Mouse (Mus musculus): Measurements from ENCODE around the gene Snx14.

The Snx14 gene

DNA sequence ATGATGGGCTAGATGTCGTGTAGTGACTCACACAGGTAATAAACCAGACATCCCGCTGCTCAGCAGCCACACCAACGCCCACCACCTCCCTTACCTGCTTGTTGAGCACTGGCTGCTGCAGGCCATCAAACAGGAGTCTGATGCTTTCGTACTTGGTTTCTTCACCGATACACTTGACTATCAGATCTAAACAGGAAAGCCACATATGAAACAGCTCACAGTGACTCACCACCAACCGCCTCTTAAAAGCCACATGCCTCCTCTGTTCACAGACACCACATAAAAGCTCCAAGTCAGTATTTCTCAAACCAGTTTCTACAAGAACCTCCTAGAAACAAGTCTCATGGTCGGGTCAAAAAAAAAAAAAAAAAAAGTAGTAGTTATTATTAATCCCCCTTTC is 58.7 kb downstream of the Snx14 start:
- no peak for DNase-seq

DNA sequence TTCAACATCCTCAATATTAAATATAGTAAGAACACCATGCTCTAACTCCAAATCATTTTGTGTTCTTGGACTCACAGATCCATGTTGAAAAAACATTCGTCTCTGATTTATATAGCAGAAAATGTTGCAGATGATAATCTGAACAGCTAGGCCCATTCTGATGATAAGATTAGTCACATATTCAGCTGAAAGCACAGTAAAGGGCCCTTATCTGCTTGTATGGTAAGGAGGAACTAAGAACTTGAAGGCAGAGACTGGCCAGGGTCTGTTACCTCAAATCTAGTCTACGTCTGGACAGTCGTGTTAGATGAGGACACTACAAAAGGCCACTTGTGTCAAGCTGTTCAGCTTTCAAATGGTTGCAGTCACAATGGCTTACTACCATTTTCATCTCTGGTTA is 59.7 kb downstream of the Snx14 start:
- no peak for DNase-seq

DNA sequence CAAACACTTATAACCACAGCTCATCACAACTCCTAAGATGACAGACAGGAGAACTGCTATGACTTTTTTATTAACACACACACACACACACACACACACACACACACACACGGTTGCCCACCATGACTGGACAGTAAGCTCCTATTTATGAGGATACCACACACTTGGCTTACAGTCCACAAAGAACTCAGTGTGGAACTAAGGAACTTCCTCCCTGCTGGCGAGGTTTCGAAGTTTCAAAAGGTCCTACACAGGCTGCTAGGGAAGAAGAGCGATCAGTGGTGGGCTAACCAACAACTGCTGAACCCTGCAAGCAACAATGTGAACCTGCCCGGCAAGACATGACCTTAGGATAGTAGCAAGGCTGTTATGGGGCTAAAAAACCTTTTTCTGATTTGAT is 61.3 kb downstream of the Snx14 start:
- no peak for DNase-seq

DNA sequence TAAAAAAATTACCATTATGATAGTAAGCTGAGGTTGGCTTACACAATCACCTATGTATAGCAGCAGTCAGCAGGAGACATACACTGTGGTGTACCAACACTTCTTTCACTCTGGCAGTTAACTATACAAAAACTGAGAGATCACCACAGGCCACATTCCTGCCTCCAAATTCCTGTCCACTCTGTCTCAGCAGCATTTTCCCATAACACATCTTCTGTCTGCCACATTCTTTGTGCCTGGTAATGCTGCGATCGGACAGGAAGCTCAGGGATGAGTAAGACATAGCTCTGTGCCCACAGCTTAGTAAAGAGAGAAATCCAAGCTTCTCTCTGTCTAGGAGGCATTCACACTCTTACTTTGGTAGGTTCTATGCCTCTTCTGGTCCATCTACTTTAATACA is 65.8 kb downstream of the Snx14 start:
- DNase-seq = no peak

GRCm38 (mm10) chr9:88371201-88371600 is 67.6 kb downstream of the Snx14 start:
- no peak for DNase-seq

- no peak for DNase-seq
Observed at GRCm38 (mm10) chr9:88369666-88370065, 69.1 kb downstream of the Snx14 start.

- DNase-seq = no peak
Observed at GRCm38 (mm10) chr9:88368476-88368875, 70.3 kb downstream of the Snx14 start.

- DNase-seq = no peak
Observed at GRCm38 (mm10) chr9:88367751-88368150, 71.0 kb downstream of the Snx14 start.

DNA sequence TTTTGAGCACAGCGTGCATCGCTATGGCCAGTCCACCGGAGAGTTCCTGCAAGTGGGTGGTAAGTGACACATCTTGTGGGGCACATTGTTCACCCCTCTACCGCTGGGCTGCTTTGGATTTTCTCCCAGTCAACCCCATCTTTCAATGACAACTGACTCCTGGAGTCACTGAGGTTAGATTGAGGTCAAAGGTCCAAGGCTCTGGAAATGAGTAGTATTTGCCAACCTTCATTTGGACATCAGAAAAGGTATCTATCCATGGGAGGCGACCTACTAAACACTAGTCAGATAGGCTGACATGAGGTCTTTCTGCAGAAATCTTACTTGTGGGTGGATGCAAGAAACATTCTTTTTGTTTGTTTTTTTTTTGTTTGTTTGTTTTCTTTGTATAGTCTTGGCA is 71.4 kb downstream of the Snx14 start:
- no peak for DNase-seq

DNA sequence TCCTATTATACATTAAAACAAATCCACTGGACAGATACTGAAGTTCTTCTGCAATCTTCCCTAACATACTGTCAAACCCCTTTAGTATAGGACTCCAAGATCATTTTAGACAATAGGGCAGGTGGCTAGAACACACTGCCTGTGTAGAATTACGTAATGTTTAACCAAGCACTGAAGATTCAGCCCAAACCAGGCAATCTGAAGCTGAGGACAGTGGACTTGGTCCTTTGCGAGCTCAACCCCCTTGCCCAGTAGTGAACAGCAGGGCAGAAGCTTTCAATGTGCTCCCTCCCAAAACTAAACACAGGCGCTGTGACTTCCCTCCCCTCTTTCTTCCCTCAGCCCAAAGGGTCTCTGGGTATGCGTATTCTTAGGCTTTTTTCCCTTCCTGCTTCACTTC is 71.9 kb downstream of the Snx14 start:
- DNase-seq = no peak

GRCm38 (mm10) chr9:88366308-88366707 is 72.5 kb downstream of the Snx14 start:
- DNase-seq = no peak

DNA sequence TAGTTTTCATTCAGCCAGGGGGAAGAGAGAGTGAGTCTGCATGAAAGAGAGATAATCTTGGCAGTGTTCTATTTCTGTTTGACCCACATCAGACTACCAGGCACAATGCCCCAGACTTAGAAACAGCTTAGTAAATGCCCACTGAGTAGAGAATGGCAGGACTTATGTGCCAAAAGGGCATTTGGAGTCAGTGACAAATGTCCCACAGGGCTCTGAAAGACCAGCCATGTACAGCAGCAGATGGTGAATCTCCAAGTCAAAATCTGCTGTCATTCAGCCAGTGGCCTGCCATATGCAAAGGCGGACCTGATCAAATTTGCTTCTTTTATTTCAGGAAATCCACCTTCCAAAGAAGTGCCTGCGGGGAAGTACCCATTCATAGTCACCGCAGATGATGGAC is 75.7 kb downstream of the Snx14 start:
- DNase-seq = peak; percentile 92

- DNase-seq = peak; percentile 18
Observed at GRCm38 (mm10) chr9:88362055-88362850, 76.5 kb downstream of the Snx14 start.

GRCm38 (mm10) chr9:88361211-88361909 is 77.4 kb downstream of the Snx14 start:
- DNase-seq = no peak

GRCm38 (mm10) chr9:88359140-88359539 is 79.6 kb downstream of the Snx14 start:
- DNase-seq = no peak

DNA sequence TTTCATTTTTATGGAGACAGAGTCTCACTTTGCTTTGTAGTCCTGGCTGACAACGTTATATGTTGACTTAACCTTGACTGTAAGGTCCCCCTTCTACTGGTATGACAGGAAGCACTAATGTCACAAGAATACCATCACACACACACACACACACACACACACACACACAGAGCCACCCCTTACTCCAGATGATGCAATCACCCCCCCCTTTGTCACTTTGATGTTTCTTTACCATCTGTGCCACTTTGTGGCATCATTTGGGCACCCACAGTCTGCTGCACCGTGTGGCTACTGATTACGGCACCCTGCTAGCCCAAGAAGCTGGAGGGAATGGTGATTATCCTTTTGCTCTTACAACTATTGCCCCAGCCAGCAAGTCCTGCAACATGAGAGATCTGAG is 81.6 kb downstream of the Snx14 start:
- no peak for DNase-seq

DNA sequence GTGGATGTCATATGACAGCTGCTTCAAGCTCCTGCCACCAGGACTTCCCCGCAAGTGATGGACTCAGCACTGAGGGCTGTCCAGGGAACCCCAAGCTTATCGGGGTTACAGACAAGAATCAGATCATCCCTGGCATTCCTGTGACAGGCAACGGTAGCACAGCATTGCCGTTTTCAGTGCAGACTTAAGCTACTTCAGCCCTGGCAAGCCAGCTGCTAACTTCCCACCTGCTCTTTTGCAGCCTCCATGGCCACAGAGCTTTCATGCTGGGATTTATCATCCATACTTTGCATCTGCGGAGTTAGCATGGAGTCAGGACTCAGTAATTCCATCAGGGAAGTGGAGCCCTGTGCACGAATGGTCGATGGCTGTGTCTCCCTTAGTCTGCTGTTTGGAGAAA is 85.3 kb downstream of the Snx14 start:
- DNase-seq = no peak

GRCm38 (mm10) chr9:88352741-88353140 is 86.0 kb downstream of the Snx14 start:
- no peak for DNase-seq

DNA sequence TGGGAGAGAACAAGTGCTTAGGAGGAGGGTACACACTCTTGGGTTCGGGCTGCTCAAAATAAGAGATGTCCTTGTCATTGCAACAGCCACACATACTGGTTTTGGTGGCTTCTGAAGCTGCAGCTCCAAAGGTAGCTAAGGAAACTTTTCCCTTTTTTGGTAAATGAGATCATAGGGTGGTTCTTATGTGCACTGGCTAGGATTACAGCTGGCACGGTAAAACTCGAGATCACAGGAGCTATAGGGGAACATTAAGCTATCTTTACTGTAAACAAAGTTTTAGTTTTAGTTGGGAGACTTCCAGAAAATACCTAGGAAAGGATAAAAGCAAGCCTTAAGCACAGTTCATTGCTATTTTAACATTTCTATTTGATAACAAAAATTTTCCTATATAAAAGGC is 87.6 kb downstream of the Snx14 start:
- DNase-seq = no peak

DNA sequence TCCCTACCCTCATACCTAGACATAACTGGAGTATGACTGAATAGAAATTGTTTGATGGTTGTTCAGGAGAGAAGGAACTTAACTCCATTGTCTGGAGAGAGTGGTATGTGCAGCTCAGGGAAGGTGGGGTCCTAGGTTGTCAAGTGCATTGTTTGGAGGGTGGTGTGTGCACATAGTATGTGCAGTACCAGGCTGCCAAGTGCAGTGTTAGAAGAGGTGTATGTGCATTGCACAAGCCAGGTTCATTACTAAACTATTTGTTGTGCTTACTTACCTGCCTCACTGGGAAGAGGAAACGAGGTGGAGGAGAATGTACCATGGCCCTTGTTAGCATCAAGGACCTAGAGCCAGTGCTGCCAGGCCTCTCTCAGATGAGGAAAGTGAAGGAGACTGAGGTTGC is 88.4 kb downstream of the Snx14 start:
- DNase-seq = no peak

GRCm38 (mm10) chr9:88348623-88349022 is 90.1 kb downstream of the Snx14 start:
- DNase-seq = no peak

DNA sequence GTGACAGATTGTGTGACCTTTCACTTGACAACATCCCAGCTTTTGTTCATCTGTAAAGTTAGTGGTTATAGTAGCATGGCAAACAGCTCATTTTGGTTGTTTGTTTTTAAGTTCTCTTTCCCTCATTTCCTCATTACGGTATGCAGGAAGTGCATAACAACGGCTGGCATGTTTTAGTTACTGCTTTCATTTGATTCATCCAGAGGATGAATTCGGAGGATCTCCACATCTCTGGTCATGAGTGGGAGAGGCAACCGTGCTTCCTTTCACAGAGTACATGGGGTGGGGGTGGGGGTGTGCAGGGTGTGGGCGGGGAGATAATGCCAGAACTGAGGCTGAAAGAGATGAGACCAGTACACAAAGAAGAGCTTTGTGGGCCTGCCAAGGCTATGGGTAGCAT is 91.9 kb downstream of the Snx14 start:
- DNase-seq = no peak

DNA sequence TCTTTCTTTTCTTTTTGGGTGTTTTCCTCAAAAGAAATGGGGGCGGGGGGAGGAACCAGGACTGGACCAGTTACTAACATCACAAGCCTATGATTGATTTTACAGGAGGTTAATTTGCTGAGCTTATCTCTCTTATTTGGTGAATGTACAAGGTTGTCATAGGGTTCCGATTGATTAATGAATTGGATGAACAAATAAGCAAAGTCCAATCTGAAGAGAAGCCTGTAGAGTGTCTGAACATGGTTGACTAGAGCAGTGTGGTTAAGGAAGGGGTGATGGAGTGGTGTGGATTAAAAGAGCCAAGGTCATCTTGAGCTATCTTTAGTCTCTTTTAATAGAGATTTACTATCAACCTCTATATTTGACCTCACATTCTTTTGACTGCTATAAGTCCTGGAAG is 94.3 kb downstream of the Snx14 start:
- DNase-seq = no peak

- DNase-seq = no peak
Observed at GRCm38 (mm10) chr9:88342701-88343100, 96.1 kb downstream of the Snx14 start.

DNA sequence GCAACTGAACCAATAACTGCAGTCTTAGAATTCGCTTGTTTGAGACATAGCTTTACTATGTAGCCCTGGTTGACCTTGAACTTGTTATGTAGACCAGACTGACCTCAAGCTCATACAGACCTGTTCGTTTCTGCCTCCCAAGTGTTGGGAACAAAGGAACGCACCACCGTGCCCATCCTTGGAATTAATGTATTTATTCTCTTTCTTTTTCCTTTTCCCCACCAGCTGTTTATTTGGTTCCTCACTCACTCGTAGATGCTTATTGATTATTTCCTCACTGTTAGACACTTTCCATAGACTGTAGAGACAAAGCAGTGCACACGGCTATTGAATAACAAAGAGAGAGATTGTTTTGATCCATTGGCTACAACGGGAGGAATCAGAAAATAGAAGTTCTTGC is 96.5 kb downstream of the Snx14 start:
- no peak for DNase-seq
